Mouse (Mus musculus): ENCODE data around the gene Mrps27. TPM values are rescaled to one million over a fixed set of nuclear protein-coding genes. Genes with fewer than 3 reads are reported as not detected.

Mrps27 gene
- polyA plus RNA-seq, 1 experiment from 2014 or later: 50.7 TPM

DNA sequence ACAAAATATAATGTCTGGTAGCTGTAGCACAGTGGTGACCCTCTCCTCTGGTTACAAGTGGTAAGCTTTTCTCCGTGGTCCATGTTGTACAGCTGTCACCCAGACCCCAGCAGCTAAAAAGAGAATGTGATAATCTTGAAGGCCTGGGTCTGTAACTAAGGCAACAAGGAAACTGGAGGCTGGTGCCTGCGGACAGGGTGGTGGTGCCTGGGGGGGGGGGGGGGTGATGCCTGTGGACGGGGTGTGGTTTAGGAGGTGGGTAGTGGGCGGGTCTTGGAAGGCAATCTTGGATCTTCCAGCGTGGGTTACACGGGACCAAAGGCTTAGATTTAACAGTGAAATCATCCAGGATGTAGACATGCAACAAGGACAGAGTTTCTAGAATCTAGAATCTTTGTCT, 37.8 kb downstream of the Mrps27 start:
- no peaks in the 10 kb centered on the region for H3K4me1 ChIP-seq (replicated peaks; ENCODE audit: insufficient read depth, low read length)
- no peak for TF ChIP-seq CTCF (IDR thresholded peaks at IDR 0.05; ENCODE audit: low read depth)
- no peak overlapping the region for H3K4me2 ChIP-seq (ENCODE audit: low read length)
- 56% methylated on average over 6 of the region's 6 CpGs for WGBS
- no peaks in the 10 kb centered on the region for H3K9me3 ChIP-seq (replicated peaks; ENCODE audit: low read length)
- no peak overlapping the region for H3K9ac ChIP-seq (ENCODE audit: low read depth, low read length)
- no peak for DNase-seq (ENCODE audit: low spot score)
- no peaks in the 10 kb centered on the region for H3K27me3 ChIP-seq (ENCODE audit: insufficient read depth, low read length)
- no peak overlapping the region for H3K27ac ChIP-seq
- H3K4me3 ChIP-seq (replicated peaks; ENCODE audit: low read depth, low read length): no peak overlapping the region
- 0 out of 2 replicates have a peak, but pooled peaks cover 3% of the 10 kb centered on the region for H3K36me3 ChIP-seq (ENCODE audit: insufficient read depth, low read length)
- ATAC-seq (replicated peaks; ENCODE audit: low FRiP score, low read depth): no peak

DNA sequence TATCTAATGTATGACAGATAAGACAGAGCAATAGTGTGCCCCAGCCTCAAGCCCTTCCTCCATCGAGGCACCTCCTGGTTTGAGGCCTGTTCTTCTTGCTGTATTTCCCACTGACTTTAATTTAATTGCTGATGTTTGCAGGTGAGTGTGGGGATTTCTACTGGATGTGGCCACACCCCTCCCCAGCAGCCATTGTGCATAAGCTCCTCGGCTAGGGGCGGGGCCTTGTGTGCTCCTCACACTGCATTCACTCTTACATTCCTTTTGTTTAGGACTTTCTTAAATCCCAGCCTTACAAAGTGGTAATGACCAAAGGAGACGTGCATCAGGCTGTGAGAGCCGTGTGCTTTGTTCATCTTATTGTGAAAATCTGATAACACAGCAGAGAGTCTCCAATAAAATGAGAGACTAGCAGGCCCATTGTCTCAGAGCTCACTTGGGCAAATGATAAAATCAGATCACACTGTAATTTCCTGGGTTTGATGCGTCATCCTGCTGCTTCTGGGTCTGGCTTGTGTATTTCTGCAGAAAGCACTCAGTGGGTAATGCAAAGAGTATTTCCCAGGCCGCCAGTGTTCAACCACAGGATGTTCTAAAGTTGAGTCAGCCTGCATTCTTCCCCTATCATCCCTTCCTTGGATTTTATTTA, 40.1 kb downstream of the Mrps27 start:
- Histone ChIP-seq H3K4me2 (ENCODE audit: low read length) (no peak overlapping the region), H3K27me3 (ENCODE audit: insufficient read depth, low read length) (no peaks in the 10 kb centered on the region), H3K4me1 (replicated peaks; ENCODE audit: insufficient read depth, low read length) (no peaks in the 10 kb centered on the region), H3K27ac (no peak overlapping the region), H3K9me3 (replicated peaks; ENCODE audit: low read length) (no peaks in the 10 kb centered on the region), H3K9ac (ENCODE audit: low read depth, low read length) (no peak overlapping the region), H3K4me3 (replicated peaks; ENCODE audit: low read depth, low read length) (no peak overlapping the region), H3K36me3 (ENCODE audit: insufficient read depth, low read length) (0 out of 2 replicates have a peak, but pooled peaks cover 3% of the 10 kb centered on the region)
- no peak for ATAC-seq (replicated peaks; ENCODE audit: low FRiP score, low read depth)
- DNase-seq (ENCODE audit: low spot score): no peak
- WGBS: 73% methylated on average over 7 of the region's 7 CpGs
- TF ChIP-seq CTCF (IDR thresholded peaks at IDR 0.05; ENCODE audit: low read depth): no peak

- no peaks in the 10 kb centered on the region for H3K9me3 ChIP-seq (replicated peaks; ENCODE audit: low read length)
- no peak for TF ChIP-seq CTCF (IDR thresholded peaks at IDR 0.05; ENCODE audit: low read depth)
- ATAC-seq (replicated peaks; ENCODE audit: low FRiP score, low read depth) (no peak), DNase-seq (ENCODE audit: low spot score) (no peak)
- no peaks in the 10 kb centered on the region for H3K27me3 ChIP-seq (ENCODE audit: insufficient read depth, low read length)
- H3K27ac ChIP-seq: no peak overlapping the region
- H3K4me1 ChIP-seq (replicated peaks; ENCODE audit: insufficient read depth, low read length): no peaks in the 10 kb centered on the region
- no peak overlapping the region for H3K4me2 ChIP-seq (ENCODE audit: low read length)
- no peak overlapping the region for H3K4me3 ChIP-seq (replicated peaks; ENCODE audit: low read depth, low read length)
- H3K9ac ChIP-seq (ENCODE audit: low read depth, low read length): no peak overlapping the region
- 73% methylated on average over 6 of the region's 6 CpGs for WGBS
- 0 out of 2 replicates have a peak, but pooled peaks cover 3% of the 10 kb centered on the region for H3K36me3 ChIP-seq (ENCODE audit: insufficient read depth, low read length)
Observed at GRCm38 (mm10) chr13:99385911-99386310, 41.3 kb downstream of the Mrps27 start.

GRCm38 (mm10) chr13:99386341-99386740, 41.8 kb downstream of the Mrps27 start:
- WGBS: 89% methylated on average over 7 of the region's 7 CpGs
- 0 out of 2 replicates have a peak, but pooled peaks cover 2% of the 10 kb centered on the region for H3K36me3 ChIP-seq (ENCODE audit: insufficient read depth, low read length)
- H3K4me1 ChIP-seq (replicated peaks; ENCODE audit: insufficient read depth, low read length): no peaks in the 10 kb centered on the region
- ATAC-seq (replicated peaks; ENCODE audit: low FRiP score, low read depth): no peak
- H3K4me2 ChIP-seq (ENCODE audit: low read length): no peak overlapping the region
- H3K4me3 ChIP-seq (replicated peaks; ENCODE audit: low read depth, low read length): no peak overlapping the region
- no peak overlapping the region for H3K9ac ChIP-seq (ENCODE audit: low read depth, low read length)
- DNase-seq (ENCODE audit: low spot score): no peak
- H3K9me3 ChIP-seq (replicated peaks; ENCODE audit: low read length): no peaks in the 10 kb centered on the region
- no peak overlapping the region for H3K27ac ChIP-seq
- no peak for TF ChIP-seq CTCF (IDR thresholded peaks at IDR 0.05; ENCODE audit: low read depth)
- no peaks in the 10 kb centered on the region for H3K27me3 ChIP-seq (ENCODE audit: insufficient read depth, low read length)

DNA sequence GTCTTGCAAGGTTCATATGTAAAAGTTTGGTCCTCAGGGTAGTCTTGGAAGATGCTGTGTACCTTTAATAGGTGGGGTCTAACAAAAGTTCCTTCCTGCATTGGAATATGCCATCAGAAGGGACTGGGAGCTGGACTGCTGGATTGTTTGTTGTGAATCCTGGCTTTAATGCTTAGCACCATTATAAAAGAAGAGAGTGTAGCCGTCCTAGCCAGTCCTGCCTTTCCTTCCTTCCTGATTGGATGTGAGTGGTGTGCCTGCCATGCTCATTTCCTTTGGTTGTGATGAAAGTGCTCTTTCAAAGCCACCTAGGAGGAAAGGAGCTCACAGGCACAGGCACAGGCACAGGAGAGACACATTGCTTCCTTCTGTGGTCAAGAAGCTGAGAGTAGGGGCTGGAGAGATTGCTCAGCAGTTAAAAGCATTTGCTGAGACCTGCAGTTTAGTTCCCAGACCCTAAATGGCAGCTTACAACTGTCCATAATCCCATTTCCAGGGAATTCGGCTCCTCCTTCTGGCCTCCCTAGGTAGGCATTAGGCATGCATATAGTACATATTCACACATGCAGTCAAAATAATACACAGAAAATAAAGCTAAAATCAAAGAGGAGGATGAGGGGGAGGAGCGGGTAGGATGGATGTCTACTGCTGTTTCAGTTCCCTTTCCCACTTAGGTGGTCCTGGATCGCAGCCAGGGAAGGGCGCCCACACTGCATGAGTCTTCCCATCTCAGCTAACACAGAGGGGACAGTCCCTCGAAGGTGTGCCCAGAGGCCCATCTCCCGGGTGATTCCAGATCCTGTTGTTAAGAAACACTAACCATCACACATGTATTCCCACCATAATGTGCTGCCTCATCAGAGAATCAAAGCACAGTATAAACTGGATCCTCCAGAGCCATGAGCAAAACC, 43.6 kb downstream of the Mrps27 start:
- no peaks in the 10 kb centered on the region for H3K9me3 ChIP-seq (replicated peaks; ENCODE audit: low read length)
- H3K4me1 ChIP-seq (replicated peaks; ENCODE audit: insufficient read depth, low read length): no peaks in the 10 kb centered on the region
- no peak for TF ChIP-seq CTCF (IDR thresholded peaks at IDR 0.05; ENCODE audit: low read depth)
- ATAC-seq (replicated peaks; ENCODE audit: low FRiP score, low read depth): no peak
- H3K4me3 ChIP-seq (replicated peaks; ENCODE audit: low read depth, low read length): no peak overlapping the region
- DNase-seq (ENCODE audit: low spot score): no peak
- H3K4me2 ChIP-seq (ENCODE audit: low read length): no peak overlapping the region
- H3K36me3 ChIP-seq (ENCODE audit: insufficient read depth, low read length): no peaks in the 10 kb centered on the region
- H3K27ac ChIP-seq: peak overlapping the region; percentile 2; the same call in 1 of the 2 replicates
- no peak overlapping the region for H3K9ac ChIP-seq (ENCODE audit: low read depth, low read length)
- 66% methylated on average over 7 of the region's 7 CpGs for WGBS
- H3K27me3 ChIP-seq (ENCODE audit: insufficient read depth, low read length): no peaks in the 10 kb centered on the region

GRCm38 (mm10) chr13:99391417-99391816, 46.8 kb downstream of the Mrps27 start:
- H3K4me3 ChIP-seq (replicated peaks; ENCODE audit: low read depth, low read length): no peak overlapping the region
- whole genome bisulfite sequencing: 74% methylated on average over 3 of the region's 3 CpGs

More at GRCm38 (mm10) chr13:99391417-99391816, 46.8 kb downstream of the Mrps27 start:
- Histone ChIP-seq H3K36me3 (ENCODE audit: insufficient read depth, low read length) (no peaks in the 10 kb centered on the region), H3K9me3 (replicated peaks; ENCODE audit: low read length) (no peaks in the 10 kb centered on the region), H3K27me3 (ENCODE audit: insufficient read depth, low read length) (no peaks in the 10 kb centered on the region), H3K27ac (no peak overlapping the region), H3K9ac (ENCODE audit: low read depth, low read length) (no peak overlapping the region), H3K4me2 (ENCODE audit: low read length) (no peak overlapping the region), H3K4me1 (replicated peaks; ENCODE audit: insufficient read depth, low read length) (no peaks in the 10 kb centered on the region; the same call in 1 of the 2 replicates)
- TF ChIP-seq CTCF (IDR thresholded peaks at IDR 0.05; ENCODE audit: low read depth): no peak
- no peak for DNase-seq (ENCODE audit: low spot score)
- ATAC-seq (replicated peaks; ENCODE audit: low FRiP score, low read depth): no peak
